Mouse (Mus musculus): Measurements from ENCODE around the gene Tifa. TPM values are rescaled to one million over a fixed set of nuclear protein-coding genes. Genes with fewer than 3 reads are reported as not detected.
"Not testable (repeated sequence)": the region's sequence is repeated elsewhere in the genome, so short reads cannot be mapped to it uniquely, and the experiment has no call there.

Gene Tifa
- polyA plus RNA-seq, 1 experiment from 2014 or later: 2.5 TPM

GRCm38 (mm10) chr3:127780021-127780644, 9.5 kb upstream of the Tifa start, which contains the start of gene Alpk1:
Alpk1 (minus strand) TSS chr3:127780527.
- WGBS: under 1% methylated on average over 24 of the region's 24 CpGs
- H3K9me3 ChIP-seq (ENCODE audit: control insufficient read depth, low read length): no peaks in the 10 kb centered on the region
- H3K4me3 ChIP-seq (ENCODE audit: low read depth, low read length): peak within 1 kb of the TSS; percentile 26
- no peaks in the 10 kb centered on the region for H3K4me1 ChIP-seq (ENCODE audit: control insufficient read depth, insufficient read depth, low read length)
- no peaks in the 10 kb centered on the region for H3K36me3 ChIP-seq (ENCODE audit: control insufficient read depth, insufficient read depth, low read length)
- ATAC-seq (ENCODE audit: low read depth): peak; percentile 56; the same call in 1 of the 2 replicates
- no peak within 1 kb of the TSS for H3K27ac ChIP-seq (ENCODE audit: low read depth, low read length)
- no peaks in the 10 kb centered on the region for H3K27me3 ChIP-seq (ENCODE audit: control insufficient read depth, insufficient read depth, low read length)
- peak within 1 kb of the TSS; percentile 41 for H3K4me2 ChIP-seq (ENCODE audit: low read depth, low read length)
- 0 out of 2 replicates have a peak within 1 kb of the TSS, but pooled peaks have one; percentile 16 for H3K9ac ChIP-seq (replicated peaks; ENCODE audit: low read depth, low read length)

- WGBS: 93% methylated on average over 9 of the region's 9 CpGs
- Histone ChIP-seq H3K9ac (replicated peaks; ENCODE audit: low read depth, low read length) (no peak overlapping the region), H3K4me3 (ENCODE audit: low read depth, low read length) (no peak overlapping the region), H3K27me3 (ENCODE audit: control insufficient read depth, insufficient read depth, low read length) (no peaks in the 10 kb centered on the region), H3K36me3 (ENCODE audit: control insufficient read depth, insufficient read depth, low read length) (no peaks in the 10 kb centered on the region), H3K4me2 (ENCODE audit: low read depth, low read length) (no peak overlapping the region), H3K4me1 (ENCODE audit: control insufficient read depth, insufficient read depth, low read length) (no peaks in the 10 kb centered on the region), H3K27ac (ENCODE audit: low read depth, low read length) (no peak overlapping the region), H3K9me3 (ENCODE audit: control insufficient read depth, low read length) (no peaks in the 10 kb centered on the region)
- no peak for ATAC-seq (ENCODE audit: low read depth)
Measured at GRCm38 (mm10) chr3:127780921-127781320, 8.7 kb upstream of the Tifa start.

GRCm38 (mm10) chr3:127782921-127783320, 6.7 kb upstream of the Tifa start:
- Histone ChIP-seq H3K4me2 (ENCODE audit: low read depth, low read length) (no peak overlapping the region), H3K27me3 (ENCODE audit: control insufficient read depth, insufficient read depth, low read length) (no peaks in the 10 kb centered on the region; the same call in 1 of the 2 replicates), H3K9ac (replicated peaks; ENCODE audit: low read depth, low read length) (no peak overlapping the region), H3K4me3 (ENCODE audit: low read depth, low read length) (no peak overlapping the region), H3K9me3 (ENCODE audit: control insufficient read depth, low read length) (no peaks in the 10 kb centered on the region), H3K27ac (ENCODE audit: low read depth, low read length) (no peak overlapping the region), H3K4me1 (ENCODE audit: control insufficient read depth, insufficient read depth, low read length) (no peaks in the 10 kb centered on the region), H3K36me3 (ENCODE audit: control insufficient read depth, insufficient read depth, low read length) (no peaks in the 10 kb centered on the region)
- WGBS: 93% methylated on average over 6 of the region's 6 CpGs
- ATAC-seq (ENCODE audit: low read depth): no peak

GRCm38 (mm10) chr3:127783680-127784079, 5.9 kb upstream of the Tifa start:
- not testable (repeated sequence) for H3K4me2 ChIP-seq (ENCODE audit: low read depth, low read length); H3K9me3 ChIP-seq (ENCODE audit: control insufficient read depth, low read length); ATAC-seq (ENCODE audit: low read depth); H3K4me3 ChIP-seq (ENCODE audit: low read depth, low read length); H3K4me1 ChIP-seq (ENCODE audit: control insufficient read depth, insufficient read depth, low read length); H3K36me3 ChIP-seq (ENCODE audit: control insufficient read depth, insufficient read depth, low read length); H3K27me3 ChIP-seq (ENCODE audit: control insufficient read depth, insufficient read depth, low read length); H3K9ac ChIP-seq (replicated peaks; ENCODE audit: low read depth, low read length); H3K27ac ChIP-seq (ENCODE audit: low read depth, low read length)
- 92% methylated on average over 8 of the region's 8 CpGs for WGBS

GRCm38 (mm10) chr3:127787032-127787431, 2.6 kb upstream of the Tifa start:
- no peak overlapping the region for H3K4me3 ChIP-seq (ENCODE audit: low read depth, low read length)
- H3K9me3 ChIP-seq (ENCODE audit: control insufficient read depth, low read length): no peaks in the 10 kb centered on the region
- peaks cover 10% of the 10 kb centered on the region for H3K27me3 ChIP-seq (ENCODE audit: control insufficient read depth, insufficient read depth, low read length)
- no peak overlapping the region for H3K27ac ChIP-seq (ENCODE audit: low read depth, low read length)
- no peak overlapping the region for H3K9ac ChIP-seq (replicated peaks; ENCODE audit: low read depth, low read length)
- H3K4me2 ChIP-seq (ENCODE audit: low read depth, low read length): no peak overlapping the region
- H3K4me1 ChIP-seq (ENCODE audit: control insufficient read depth, insufficient read depth, low read length): peaks cover 9% of the 10 kb centered on the region; the same call in 1 of the 2 replicates
- H3K36me3 ChIP-seq (ENCODE audit: control insufficient read depth, insufficient read depth, low read length): no peaks in the 10 kb centered on the region
- ATAC-seq (ENCODE audit: low read depth): no peak

- 55% methylated on average over 7 of the region's 7 CpGs for WGBS
- peaks cover 9% of the 10 kb centered on the region; the same call in 1 of the 2 replicates for H3K4me1 ChIP-seq (ENCODE audit: control insufficient read depth, insufficient read depth, low read length)
- H3K27me3 ChIP-seq (ENCODE audit: control insufficient read depth, insufficient read depth, low read length): peaks cover 14% of the 10 kb centered on the region
- no peaks in the 10 kb centered on the region for H3K9me3 ChIP-seq (ENCODE audit: control insufficient read depth, low read length)
- H3K36me3 ChIP-seq (ENCODE audit: control insufficient read depth, insufficient read depth, low read length): no peaks in the 10 kb centered on the region
- no peak for ATAC-seq (ENCODE audit: low read depth)
- no peak overlapping the region for H3K27ac ChIP-seq (ENCODE audit: low read depth, low read length)
- H3K9ac ChIP-seq (replicated peaks; ENCODE audit: low read depth, low read length): no peak overlapping the region
- no peak overlapping the region for H3K4me3 ChIP-seq (ENCODE audit: low read depth, low read length)
- no peak overlapping the region for H3K4me2 ChIP-seq (ENCODE audit: low read depth, low read length)
Measured at GRCm38 (mm10) chr3:127788038-127788437, 1.6 kb upstream of the Tifa start.

GRCm38 (mm10) chr3:127788919-127789318, 686 bp upstream of the Tifa start:
- 14% methylated on average over 8 of the region's 8 CpGs for WGBS
- peaks cover 14% of the 10 kb centered on the region for H3K27me3 ChIP-seq (ENCODE audit: control insufficient read depth, insufficient read depth, low read length)
- no peak overlapping the region; the same call in 1 of the 2 replicates for H3K4me2 ChIP-seq (ENCODE audit: low read depth, low read length)
- H3K4me3 ChIP-seq (ENCODE audit: low read depth, low read length): no peak overlapping the region
- no peak overlapping the region for H3K9ac ChIP-seq (replicated peaks; ENCODE audit: low read depth, low read length)
- ATAC-seq (ENCODE audit: low read depth): no peak
- no peak overlapping the region for H3K27ac ChIP-seq (ENCODE audit: low read depth, low read length)
- H3K36me3 ChIP-seq (ENCODE audit: control insufficient read depth, insufficient read depth, low read length): no peaks in the 10 kb centered on the region
- no peaks in the 10 kb centered on the region for H3K9me3 ChIP-seq (ENCODE audit: control insufficient read depth, low read length)
- H3K4me1 ChIP-seq (ENCODE audit: control insufficient read depth, insufficient read depth, low read length): peaks cover 9% of the 10 kb centered on the region; the same call in 1 of the 2 replicates

- no peaks in the 10 kb centered on the region for H3K9me3 ChIP-seq (ENCODE audit: control insufficient read depth, low read length)
- H3K27ac ChIP-seq (ENCODE audit: low read depth, low read length): no peak overlapping the region
- H3K9ac ChIP-seq (replicated peaks; ENCODE audit: low read depth, low read length): peak overlapping the region; percentile 51
- H3K4me2 ChIP-seq (ENCODE audit: low read depth, low read length): peak overlapping the region; percentile 97
- under 1% methylated on average over 34 of the region's 36 CpGs for WGBS
- no peaks in the 10 kb centered on the region for H3K36me3 ChIP-seq (ENCODE audit: control insufficient read depth, insufficient read depth, low read length)
- H3K27me3 ChIP-seq (ENCODE audit: control insufficient read depth, insufficient read depth, low read length): peaks cover 14% of the 10 kb centered on the region
- H3K4me1 ChIP-seq (ENCODE audit: control insufficient read depth, insufficient read depth, low read length): peaks cover 9% of the 10 kb centered on the region; the same call in 1 of the 2 replicates
- peak; percentile 62 for ATAC-seq (ENCODE audit: low read depth)
- peak overlapping the region; percentile 47 for H3K4me3 ChIP-seq (ENCODE audit: low read depth, low read length)
Measured at GRCm38 (mm10) chr3:127790234-127791055, 840 bp downstream of the Tifa start.

GRCm38 (mm10) chr3:127791056-127791483, 1.5 kb downstream of the Tifa start:
- Histone ChIP-seq H3K36me3 (ENCODE audit: control insufficient read depth, insufficient read depth, low read length) (no peaks in the 10 kb centered on the region), H3K27me3 (ENCODE audit: control insufficient read depth, insufficient read depth, low read length) (peaks cover 14% of the 10 kb centered on the region), H3K4me3 (ENCODE audit: low read depth, low read length) (peak overlapping the region; percentile 47), H3K27ac (ENCODE audit: low read depth, low read length) (no peak overlapping the region), H3K4me1 (ENCODE audit: control insufficient read depth, insufficient read depth, low read length) (peaks cover 9% of the 10 kb centered on the region; the same call in 1 of the 2 replicates), H3K9ac (replicated peaks; ENCODE audit: low read depth, low read length) (no peak overlapping the region), H3K9me3 (ENCODE audit: control insufficient read depth, low read length) (no peaks in the 10 kb centered on the region; the same call in 1 of the 2 replicates), H3K4me2 (ENCODE audit: low read depth, low read length) (peak overlapping the region; percentile 97)
- no peak for ATAC-seq (ENCODE audit: low read depth)
- WGBS: 3% methylated on average over 15 of the region's 15 CpGs
